Mouse (Mus musculus) limb, embryonic 12.5 days (tissue): ENCODE data around the gene St7. TPM values are rescaled to one million over a fixed set of nuclear protein-coding genes. Genes with fewer than 3 reads are reported as not detected.
A peak's percentile ranks its signal among the peaks of the same experiment; 100 is the strongest.

Experiments
- ATAC-seq: fragments of 200-750 bp; cut with Nextera tagmentation; 2 replicates; pipeline ENCODE4 v1.8.0; 2017; ENCODE audit warnings: low read depth, moderate TSS enrichment; ENCODE audit not compliant: insufficient number of reproducible peaks, insufficient read depth, low FRiP score, low TSS enrichment
- H3K27ac ChIP-seq: fragments of 300-500 bp; sonication (generic); 2 replicates; pipeline ENCODE4 v1.5.1; 2016; ENCODE audit warnings: mild to moderate bottlenecking, moderate library complexity
- H3K27me3 ChIP-seq: fragments of 300-500 bp; sonication (generic); 2 replicates; pipeline ENCODE4 v1.6.1; 2016; ENCODE audit warnings: mild to moderate bottlenecking, moderate library complexity
- H3K36me3 ChIP-seq: fragments of 300-500 bp; sonication (generic); 2 replicates; pipeline ENCODE4 v1.6.1; 2016; ENCODE audit warnings: mild to moderate bottlenecking, moderate library complexity
- H3K4me1 ChIP-seq: fragments of 300-500 bp; sonication (generic); replicated peaks from 2 replicates; pipeline ENCODE4 v1.6.1; 2016
- H3K4me2 ChIP-seq: fragments of 300-500 bp; sonication (generic); 2 replicates; pipeline ENCODE4 v1.6.1; 2016; ENCODE audit warnings: mild to moderate bottlenecking, moderate library complexity
- H3K4me3 ChIP-seq: fragments of 300-500 bp; sonication (generic); replicated peaks from 2 replicates; pipeline ENCODE4 v1.5.1; 2016; ENCODE audit warnings: mild to moderate bottlenecking
- H3K9ac ChIP-seq: fragments of 300-500 bp; sonication (generic); replicated peaks from 2 replicates; pipeline ENCODE4 v1.6.1; 2016; ENCODE audit warnings: mild to moderate bottlenecking, moderate library complexity
- H3K9me3 ChIP-seq: fragments of 300-500 bp; sonication (generic); 2 replicates; pipeline ENCODE4 v1.6.1; 2016; ENCODE audit warnings: mild to moderate bottlenecking, moderate library complexity
- WGBS: fragments of 180-500 bp; shearing (Covaris S2); methylation state at CpG from one replicate; pipeline ENCODE4 v1.1.7; 2016; 5-methylcytosine and 5-hydroxymethylcytosine counted together
- polyA plus RNA-seq: library from polyadenylated mRNA; unstranded; fragments of >200 nt; fragmentation: Nextera tagmentation; extraction: Ambion mirVana; gene quantifications from 2 replicates; pipeline ENCODE4 v1.2.1, GENCODE M21; 2016

Gene St7
- polyA plus RNA-seq, 1 experiment from 2014 or later, result 24.2 TPM

DNA sequence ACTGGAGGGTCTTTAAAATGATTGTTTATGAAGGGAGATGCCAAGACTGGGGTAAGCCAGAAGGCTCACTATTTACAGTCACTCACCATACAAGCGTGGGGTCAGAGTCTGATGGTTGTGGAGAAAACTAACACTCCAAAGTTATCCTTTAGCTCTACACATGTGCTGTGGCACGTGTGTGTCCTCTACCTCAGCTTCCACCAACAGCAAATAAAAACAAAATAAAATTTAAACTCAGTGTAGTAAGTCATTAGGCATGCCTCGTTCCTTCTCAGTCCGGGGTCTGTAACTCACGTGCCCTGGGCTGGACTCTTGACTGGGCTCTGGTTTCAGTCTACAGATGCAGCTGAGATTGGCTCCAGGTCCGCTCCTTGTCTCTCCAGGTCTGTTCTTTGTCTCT is 27.3 kb downstream of the St7 start:
- Histone ChIP-seq H3K9me3 (no peaks in the 10 kb centered on the region), H3K36me3 (no peaks in the 10 kb centered on the region), H3K4me2 (no peak overlapping the region), H3K4me1 (peaks cover 8% of the 10 kb centered on the region; the same call in 1 of the 2 replicates), H3K27ac (no peak overlapping the region), H3K4me3 (no peak overlapping the region), H3K27me3 (no peaks in the 10 kb centered on the region), H3K9ac (no peak overlapping the region)
- ATAC-seq, result no peak
- 48% methylated on average over 6 of the region's 6 CpGs for WGBS

DNA sequence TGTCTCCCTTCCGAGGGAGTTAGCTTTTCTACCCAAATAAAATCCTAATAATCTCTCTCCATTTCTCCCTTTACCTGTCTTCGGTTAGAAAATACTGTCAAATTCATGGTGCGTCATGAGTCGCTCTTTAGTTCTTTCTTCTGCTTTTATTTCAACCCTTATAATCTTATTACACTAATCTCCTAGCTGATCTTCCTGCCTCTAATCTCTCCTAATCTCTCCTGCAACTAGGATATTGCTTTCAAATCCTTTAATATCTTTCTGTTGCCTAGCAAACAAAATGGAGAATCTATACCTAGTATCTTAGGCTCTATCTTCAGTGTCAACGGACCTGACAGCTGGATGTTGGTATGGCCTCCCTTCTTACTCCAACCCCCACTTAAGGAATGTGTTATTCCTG is 29.0 kb downstream of the St7 start:
- Histone ChIP-seq H3K9ac (no peak overlapping the region), H3K4me1 (peaks cover 8% of the 10 kb centered on the region; the same call in 1 of the 2 replicates), H3K27me3 (no peaks in the 10 kb centered on the region), H3K4me3 (no peak overlapping the region), H3K4me2 (no peak overlapping the region), H3K9me3 (no peaks in the 10 kb centered on the region), H3K36me3 (no peaks in the 10 kb centered on the region), H3K27ac (no peak overlapping the region)
- WGBS, result 83% methylated on average over 5 of the region's 5 CpGs
- ATAC-seq, result no peak

DNA sequence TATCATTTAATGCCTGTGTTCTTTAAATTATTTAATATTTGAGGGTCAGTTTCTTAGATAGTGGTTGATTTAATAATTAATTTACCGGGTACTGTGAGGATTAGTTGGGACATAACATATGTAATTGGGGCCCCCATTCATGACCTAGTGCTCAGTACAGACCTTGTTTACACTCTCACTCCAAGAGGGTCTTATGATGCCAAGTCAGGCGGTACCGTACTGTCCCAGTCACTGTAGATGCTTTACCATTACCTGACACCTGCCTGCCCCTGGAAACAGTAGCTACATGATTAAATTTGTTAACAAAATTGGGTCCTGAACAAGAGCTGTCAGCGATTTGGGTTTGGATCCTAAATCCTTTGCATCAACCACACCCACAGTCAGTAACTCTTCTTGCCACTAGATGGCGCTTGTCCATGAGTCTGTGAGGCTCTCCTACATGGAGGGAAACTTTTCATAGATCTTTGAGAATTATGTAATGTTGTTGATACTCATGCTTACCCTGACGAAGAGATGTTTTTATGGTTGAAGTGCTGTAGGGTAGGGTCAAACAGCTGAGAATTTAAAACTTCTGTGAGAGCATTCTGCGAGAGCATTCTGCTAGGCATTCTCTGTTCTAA is 33.2 kb downstream of the St7 start:
- Histone ChIP-seq H3K4me1 (peaks cover 17% of the 10 kb centered on the region), H3K27me3 (no peaks in the 10 kb centered on the region), H3K4me2 (no peak overlapping the region), H3K27ac (no peak overlapping the region), H3K9ac (no peak overlapping the region), H3K9me3 (no peaks in the 10 kb centered on the region), H3K36me3 (no peaks in the 10 kb centered on the region), H3K4me3 (no peak overlapping the region)
- 47% methylated on average over 7 of the region's 7 CpGs for WGBS
- ATAC-seq, result peak; percentile 35; the same call in 1 of the 2 replicates

DNA sequence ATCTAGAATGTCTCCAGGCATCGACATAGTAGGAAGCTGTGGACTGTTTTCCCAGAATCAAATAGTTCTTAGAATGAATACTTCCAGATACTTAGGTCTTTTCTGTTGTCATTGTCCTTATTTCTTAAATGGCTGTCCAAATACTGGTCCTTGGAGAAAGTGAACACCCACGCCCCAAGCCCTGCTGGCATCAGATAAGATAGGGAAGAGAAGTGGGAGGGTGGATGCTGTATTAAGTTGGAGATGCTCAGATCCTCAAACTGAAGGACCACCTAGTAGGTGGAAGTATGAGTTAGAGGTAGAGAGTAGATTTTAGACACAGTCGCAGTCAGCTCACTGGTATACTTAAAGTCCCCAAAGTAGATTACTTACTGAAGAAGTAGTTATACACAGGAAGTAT is 34.5 kb downstream of the St7 start:
- H3K4me2 ChIP-seq, result no peak overlapping the region
- no peak overlapping the region for H3K9ac ChIP-seq
- WGBS, result 87% methylated on average over 3 of the region's 3 CpGs
- ATAC-seq, result no peak
- H3K27ac ChIP-seq, result no peak overlapping the region
- no peaks in the 10 kb centered on the region for H3K36me3 ChIP-seq
- no peak overlapping the region for H3K4me3 ChIP-seq
- peaks cover 17% of the 10 kb centered on the region for H3K4me1 ChIP-seq
- no peaks in the 10 kb centered on the region for H3K27me3 ChIP-seq
- no peaks in the 10 kb centered on the region for H3K9me3 ChIP-seq

DNA sequence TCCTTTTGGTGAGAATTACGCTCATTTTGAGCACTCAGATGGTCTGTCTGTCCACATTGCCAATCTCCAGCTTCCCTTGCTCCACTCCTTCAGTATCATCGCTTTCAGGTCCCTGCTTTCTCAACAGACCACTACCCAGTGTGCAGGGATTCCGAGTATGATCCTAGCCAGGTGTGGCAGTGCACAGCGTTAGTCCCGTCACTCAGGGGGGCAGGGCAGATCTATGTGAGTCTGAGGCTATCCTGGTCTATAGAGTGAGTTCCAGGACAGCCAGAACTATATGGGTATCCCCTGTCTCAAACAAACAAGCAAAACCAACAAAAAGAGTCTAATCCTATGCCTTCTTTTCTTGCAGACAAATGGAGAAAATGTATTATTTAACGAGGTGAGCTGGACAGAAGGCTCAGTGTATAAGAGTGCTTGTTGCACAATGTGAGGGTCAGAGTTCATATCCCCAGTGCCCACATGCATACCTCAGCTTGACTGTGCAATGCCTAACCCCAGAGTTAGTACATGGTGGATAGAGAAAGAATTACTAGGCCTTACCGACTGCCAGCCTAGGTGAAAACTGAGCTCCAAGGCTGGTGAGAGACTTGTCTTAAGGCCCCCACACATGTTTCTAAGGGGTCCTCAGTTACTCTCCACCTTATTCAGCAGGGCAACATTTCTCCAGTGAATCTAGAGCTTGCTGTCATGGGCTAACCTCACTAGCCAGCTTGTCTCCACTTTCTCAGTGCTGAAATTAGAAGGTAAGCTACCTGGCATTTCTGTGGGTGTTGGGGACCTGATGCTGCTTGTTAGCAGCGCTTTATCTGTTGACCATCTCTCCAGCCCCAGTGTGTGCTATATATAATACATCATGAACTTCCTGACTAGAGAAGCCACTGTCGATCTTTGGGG is 35.4 kb downstream of the St7 start:
- H3K4me2 ChIP-seq, result no peak overlapping the region
- H3K27me3 ChIP-seq, result no peaks in the 10 kb centered on the region
- peaks cover 17% of the 10 kb centered on the region for H3K4me1 ChIP-seq
- no peaks in the 10 kb centered on the region for H3K36me3 ChIP-seq
- H3K9ac ChIP-seq, result no peak overlapping the region
- H3K4me3 ChIP-seq, result no peak overlapping the region
- H3K9me3 ChIP-seq, result no peaks in the 10 kb centered on the region
- peak overlapping the region; percentile 23; the same call in 1 of the 2 replicates for H3K27ac ChIP-seq
- 77% methylated on average over 9 of the region's 9 CpGs for WGBS
- no peak for ATAC-seq

DNA sequence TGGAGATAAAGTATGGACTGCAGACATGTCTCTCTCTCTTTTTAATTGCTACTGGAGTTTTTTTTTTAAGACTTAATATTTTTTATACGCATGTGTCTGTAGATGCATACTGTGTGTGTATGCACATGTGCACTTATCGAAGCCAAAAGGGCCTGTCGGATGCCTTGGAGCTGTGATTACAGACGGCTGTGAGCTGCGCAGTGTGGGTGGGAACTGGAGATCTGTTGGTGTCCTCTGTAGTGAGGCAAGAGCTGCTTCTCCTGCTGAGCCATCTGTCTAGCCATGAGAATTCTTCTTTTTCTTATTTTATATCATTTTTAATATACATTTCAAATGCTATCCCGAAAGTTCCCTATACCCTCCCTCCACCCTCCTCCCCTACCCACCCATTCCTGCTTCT is 37.4 kb downstream of the St7 start:
- Histone ChIP-seq H3K9me3 (no peaks in the 10 kb centered on the region), H3K27ac (no peak overlapping the region), H3K4me1 (peaks cover 17% of the 10 kb centered on the region), H3K4me3 (no peak overlapping the region), H3K27me3 (no peaks in the 10 kb centered on the region), H3K9ac (no peak overlapping the region), H3K36me3 (no peaks in the 10 kb centered on the region), H3K4me2 (no peak overlapping the region)
- no peak; the same call in 1 of the 2 replicates for ATAC-seq
- 72% methylated on average over 6 of the region's 6 CpGs for WGBS

DNA sequence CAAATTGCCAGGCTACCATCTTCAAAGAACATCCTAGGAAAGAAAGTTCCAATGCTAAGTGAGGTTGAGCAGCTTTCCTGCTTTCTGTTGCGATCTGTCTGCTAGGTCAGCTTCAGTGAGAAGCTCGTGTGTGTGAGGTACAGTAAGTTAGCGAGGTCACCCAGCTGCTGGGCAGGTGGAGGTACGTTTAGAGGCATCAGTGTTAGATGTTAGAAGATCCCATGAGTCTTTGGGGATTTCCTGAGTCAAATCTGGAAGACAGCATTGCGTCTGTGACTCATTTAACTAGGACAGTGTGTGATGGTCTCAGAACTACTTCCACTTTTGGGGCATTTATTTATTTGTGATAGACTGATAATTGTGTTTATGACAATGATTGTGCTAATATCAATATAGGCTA is 39.0 kb downstream of the St7 start:
- H3K4me1 ChIP-seq, result peaks cover 17% of the 10 kb centered on the region
- no peak overlapping the region for H3K4me3 ChIP-seq
- WGBS, result 69% methylated on average over 5 of the region's 5 CpGs
- no peak overlapping the region for H3K27ac ChIP-seq
- no peaks in the 10 kb centered on the region for H3K36me3 ChIP-seq
- H3K9me3 ChIP-seq, result no peaks in the 10 kb centered on the region
- H3K4me2 ChIP-seq, result no peak overlapping the region
- no peaks in the 10 kb centered on the region for H3K27me3 ChIP-seq
- no peak overlapping the region for H3K9ac ChIP-seq
- ATAC-seq, result no peak

DNA sequence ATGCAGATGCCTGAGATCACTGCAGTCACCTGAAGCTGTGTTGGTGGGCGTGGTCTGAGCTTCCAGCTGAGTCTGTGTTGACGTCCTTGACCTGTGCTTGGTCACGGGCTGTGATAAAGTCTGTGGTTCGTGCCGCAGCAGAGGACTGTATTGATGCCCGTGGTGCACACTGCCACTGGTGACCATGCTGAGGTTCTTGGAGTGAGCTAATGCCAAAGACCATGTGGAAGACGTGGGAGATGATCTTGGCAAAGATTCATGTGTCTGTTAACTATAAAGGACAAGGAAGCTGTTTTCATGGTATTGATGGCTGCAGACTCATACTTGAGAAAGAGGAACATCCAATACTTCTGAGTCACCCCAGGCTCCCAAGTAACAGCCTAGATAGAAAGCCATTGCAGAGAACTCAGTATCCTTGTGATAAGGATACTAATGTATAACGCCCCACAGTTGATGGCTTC is 41.2 kb downstream of the St7 start:
- H3K27me3 ChIP-seq, result no peaks in the 10 kb centered on the region
- H3K4me3 ChIP-seq, result no peak overlapping the region
- H3K9me3 ChIP-seq, result no peaks in the 10 kb centered on the region
- H3K4me1 ChIP-seq, result peaks cover 9% of the 10 kb centered on the region
- no peak for ATAC-seq
- no peaks in the 10 kb centered on the region for H3K36me3 ChIP-seq
- H3K27ac ChIP-seq, result no peak overlapping the region
- no peak overlapping the region for H3K9ac ChIP-seq
- no peak overlapping the region for H3K4me2 ChIP-seq
- WGBS, result 84% methylated on average over 8 of the region's 8 CpGs

DNA sequence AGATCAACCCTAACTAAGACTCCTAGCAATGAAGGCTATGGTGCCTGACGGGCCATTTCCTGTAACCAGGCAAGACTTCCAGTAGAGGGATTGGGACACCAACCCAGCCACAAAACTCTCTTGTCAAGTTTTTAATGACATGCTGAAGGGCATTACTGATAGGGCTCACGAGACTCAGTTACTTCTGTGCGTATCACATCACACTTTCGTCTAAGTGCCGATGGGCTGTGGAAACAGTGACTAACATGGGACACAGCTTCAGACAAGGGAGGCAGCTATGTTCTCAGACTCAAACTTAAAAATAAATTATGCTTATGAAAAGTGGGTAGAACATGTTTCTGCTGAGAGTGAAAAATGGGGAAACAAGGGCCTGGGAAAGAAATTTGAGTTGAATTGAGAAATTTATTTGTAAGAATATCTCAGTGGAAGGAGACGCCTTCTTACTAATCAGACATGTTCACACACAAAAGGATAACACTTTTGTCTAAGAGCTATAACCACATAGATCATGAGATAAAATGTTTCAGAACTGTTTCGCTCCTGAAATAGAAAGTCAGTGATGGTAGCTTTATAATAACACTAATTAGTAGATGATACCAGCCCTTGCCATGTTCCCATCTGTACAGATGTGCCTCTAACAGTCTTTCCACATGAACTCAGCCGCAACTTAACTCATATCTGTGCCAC is 44.7 kb downstream of the St7 start:
- Histone ChIP-seq H3K9me3 (no peaks in the 10 kb centered on the region), H3K36me3 (no peaks in the 10 kb centered on the region), H3K4me1 (no peaks in the 10 kb centered on the region), H3K9ac (no peak overlapping the region), H3K27ac (no peak overlapping the region), H3K27me3 (no peaks in the 10 kb centered on the region), H3K4me3 (no peak overlapping the region), H3K4me2 (no peak overlapping the region)
- 90% methylated on average over 8 of the region's 8 CpGs for WGBS
- ATAC-seq, result no peak

DNA sequence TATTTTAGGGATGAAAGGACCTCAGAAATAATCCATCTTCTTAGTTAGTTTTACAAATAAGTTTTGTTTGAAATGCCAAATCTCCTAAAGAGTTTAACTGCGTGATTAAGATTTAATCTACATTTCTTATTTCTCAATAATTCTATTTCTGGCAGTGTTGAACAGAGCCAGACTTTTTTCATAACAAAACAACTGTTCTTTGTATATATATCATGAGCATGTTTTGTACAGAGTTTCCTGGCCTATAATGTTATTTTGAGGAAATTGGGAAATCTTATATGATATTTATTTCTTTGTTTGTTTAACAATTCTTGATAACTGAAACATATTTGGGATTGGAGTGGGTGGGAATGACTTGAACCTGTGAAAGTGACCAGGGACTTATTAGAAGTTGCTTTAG is 47.4 kb downstream of the St7 start:
- H3K4me1 ChIP-seq, result no peaks in the 10 kb centered on the region
- H3K9me3 ChIP-seq, result no peaks in the 10 kb centered on the region
- no peak overlapping the region for H3K27ac ChIP-seq
- no peak overlapping the region for H3K9ac ChIP-seq
- no peaks in the 10 kb centered on the region for H3K27me3 ChIP-seq
- no peaks in the 10 kb centered on the region for H3K36me3 ChIP-seq
- no peak for ATAC-seq
- H3K4me2 ChIP-seq, result no peak overlapping the region
- 94% methylated on average over 1 of the region's 1 CpGs for WGBS
- H3K4me3 ChIP-seq, result no peak overlapping the region

DNA sequence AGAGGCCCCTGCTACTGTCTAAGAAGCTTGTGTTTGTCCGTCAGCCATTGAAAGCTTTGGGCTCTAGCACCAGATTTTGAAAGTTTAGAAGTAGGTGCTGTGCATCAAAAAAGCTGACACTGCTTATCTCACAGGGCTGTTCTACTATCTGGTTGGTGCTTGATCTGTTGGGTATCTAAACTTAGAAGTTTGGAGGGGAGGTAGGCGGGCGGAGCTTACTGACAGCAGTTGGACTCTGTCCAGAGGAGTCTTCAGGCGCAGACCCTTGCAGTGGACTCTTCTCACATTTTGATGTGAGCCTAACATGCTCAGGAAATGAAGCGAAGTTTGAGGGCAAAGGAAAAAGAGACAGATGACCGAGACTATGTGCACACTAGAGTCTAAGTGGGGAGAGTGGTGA is 48.9 kb downstream of the St7 start:
- Histone ChIP-seq H3K27me3 (no peaks in the 10 kb centered on the region), H3K4me2 (no peak overlapping the region), H3K4me1 (no peaks in the 10 kb centered on the region), H3K9me3 (no peaks in the 10 kb centered on the region), H3K36me3 (no peaks in the 10 kb centered on the region), H3K27ac (no peak overlapping the region), H3K9ac (no peak overlapping the region), H3K4me3 (no peak overlapping the region)
- ATAC-seq, result no peak
- WGBS, result 87% methylated on average over 6 of the region's 6 CpGs
